In the genomic region with DNA sequence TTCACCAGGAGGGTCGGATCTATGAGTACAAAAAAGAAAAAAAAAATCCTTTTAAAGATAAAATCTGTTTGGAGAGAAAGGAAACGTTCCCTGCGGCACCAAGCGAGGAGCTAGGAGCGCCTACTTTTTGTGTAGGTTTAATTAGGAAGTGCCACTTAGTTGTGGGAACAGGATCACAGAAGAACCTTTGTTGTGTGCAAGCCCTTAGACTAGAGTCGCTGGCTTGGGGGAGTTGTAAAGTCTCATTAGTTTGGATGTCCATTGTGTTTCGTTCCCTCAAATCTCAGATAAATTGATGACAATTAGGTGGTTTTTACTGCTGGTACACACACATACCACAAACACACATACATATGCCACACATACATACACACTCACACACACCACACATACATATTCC, we compare ENCODE assay signal across 29 mouse cellular contexts. TPM values are rescaled to one million over a fixed set of nuclear protein-coding genes. Genes with fewer than 3 reads are reported as not detected.
DNase-seq lines count a peak whose midpoint lies in the region; ATAC-seq lines count a peak whose summit lies in the region.
"Had no signal": no experiment of that assay in that cellular context is flagged by ENCODE, and none has a peak within 500 bp of the region (broad histone marks: within the 10 kb centered on the region; RNA-seq: fewer than 3 reads in every experiment).

No protein-coding gene starts in this region.

- WGBS in forebrain, embryonic 10.5 days: 39% methylated on average over 7 of the region's 7 CpGs
- 19% methylated on average over 7 of the region's 7 CpGs for WGBS in forebrain, embryonic 12.5 days

- no peak overlapping the region for H3K9ac ChIP-seq in forebrain, embryonic 12.5 days
- H3K9ac ChIP-seq: embryonic facial prominence, embryonic 13.5 days; heart, embryonic 12.5 days; heart, embryonic 15.5 days; hindbrain, embryonic 14.5 days had no signal

- no peak overlapping the region for H3K4me3 ChIP-seq in forebrain, embryonic 10.5 days
- no peak overlapping the region for H3K4me3 ChIP-seq in forebrain, embryonic 12.5 days (replicated peaks)
- peak overlapping the region; percentile 59 for H3K4me3 ChIP-seq in megakaryocyte, embryonic 14.5 days (replicated peaks)
- H3K4me3 ChIP-seq: embryonic facial prominence, embryonic 10.5 days; embryonic facial prominence, embryonic 13.5 days; erythroblast, embryonic 14.5 days; heart, embryonic 12.5 days; heart, embryonic 15.5 days; hindbrain, embryonic 10.5 days had no signal

- H3K9me3 ChIP-seq in forebrain, embryonic 10.5 days: no peaks in the 10 kb centered on the region
- no peaks in the 10 kb centered on the region for H3K9me3 ChIP-seq in forebrain, embryonic 12.5 days
- peaks cover 66% of the 10 kb centered on the region for H3K9me3 ChIP-seq in megakaryocyte, embryonic 14.5 days
- H3K9me3 ChIP-seq: embryonic facial prominence, embryonic 10.5 days; embryonic facial prominence, embryonic 13.5 days; heart, embryonic 12.5 days; heart, embryonic 15.5 days; hindbrain, embryonic 10.5 days had no signal

- H3K27me3 ChIP-seq in forebrain, embryonic 10.5 days (ENCODE audit: poor library complexity, severe bottlenecking): no peaks in the 10 kb centered on the region
- no peaks in the 10 kb centered on the region for H3K27me3 ChIP-seq in forebrain, embryonic 12.5 days
- H3K27me3 ChIP-seq in megakaryocyte, embryonic 14.5 days (replicated peaks): no peaks in the 10 kb centered on the region
- H3K27me3 ChIP-seq: embryonic facial prominence, embryonic 13.5 days; heart, embryonic 12.5 days; heart, embryonic 15.5 days; Patski had no signal

- peak overlapping the region; percentile 48; the same call in 1 of the 2 replicates for H3K27ac ChIP-seq in forebrain, embryonic 10.5 days
- no peak overlapping the region for H3K27ac ChIP-seq in forebrain, embryonic 12.5 days
- H3K27ac ChIP-seq: embryonic facial prominence, embryonic 10.5 days; embryonic facial prominence, embryonic 13.5 days; heart, embryonic 15.5 days; hindbrain, embryonic 10.5 days; hindbrain, embryonic 14.5 days; hindbrain, postnatal 0 days had no signal

- DNase-seq in forebrain, embryonic 10.5 days (ENCODE audit: extremely low spot score, low spot score): no peak
- DNase-seq in retina, embryonic 14.5 days (ENCODE audit: low spot score): peak; percentile 34
- DNase-seq in lung, postnatal 4 days: no peak
- DNase-seq: adrenal gland, postnatal 10 days; adrenal gland, postnatal 36 days; cerebellum, adult 11 months; cerebellum, adult 2 months; cerebellum, adult 9-11 months; cerebellum, postnatal 25 days; embryo, embryonic 11 days; gastrocnemius, postnatal 25 days; heart, adult 18-20 months; heart, postnatal 10 days; heart, postnatal 36 days had no signal

- peaks cover 45% of the 10 kb centered on the region for H3K4me1 ChIP-seq in forebrain, embryonic 10.5 days
- H3K4me1 ChIP-seq in forebrain, embryonic 12.5 days: no peaks in the 10 kb centered on the region; the same call in 1 of the 2 replicates
- H3K4me1 ChIP-seq in megakaryocyte, embryonic 14.5 days: no peaks in the 10 kb centered on the region
- H3K4me1 ChIP-seq: heart, embryonic 12.5 days; heart, embryonic 15.5 days had no signal

- ATAC-seq in forebrain, embryonic 12.5 days (ENCODE audit: low FRiP score): no peak; the same call in 1 of the 2 replicates
- no peak for ATAC-seq in megakaryocyte, adult 5-6 weeks (ENCODE audit: poor library complexity, severe bottlenecking)
- ATAC-seq: hindbrain, postnatal 0 days; inflammation-experienced regulatory T-cells, adult 6 months; intestine, embryonic 16.5 days; Patski had no signal

- no peak overlapping the region for H3K4me2 ChIP-seq in forebrain, embryonic 12.5 days
- H3K4me2 ChIP-seq: embryonic facial prominence, embryonic 13.5 days; heart, embryonic 12.5 days; heart, embryonic 15.5 days; hindbrain, embryonic 14.5 days had no signal

- H3K36me3 ChIP-seq in forebrain, embryonic 10.5 days (replicated peaks): peaks cover 65% of the 10 kb centered on the region
- H3K36me3 ChIP-seq in forebrain, embryonic 12.5 days (replicated peaks): peaks cover 24% of the 10 kb centered on the region
- no peaks in the 10 kb centered on the region for H3K36me3 ChIP-seq in megakaryocyte, embryonic 14.5 days (replicated peaks; ENCODE audit: low read length)
- H3K36me3 ChIP-seq: embryonic facial prominence, embryonic 13.5 days; heart, embryonic 12.5 days; heart, embryonic 15.5 days had no signal

RNA-seq across cellular contexts. Expression of a gene that starts 25.0 kb away (rescaled TPM):
- 23.4 and 24.9 TPM in 2 replicates for polyA plus RNA-seq in forebrain, embryonic 10.5 days (2016; fragmentation: Nextera tagmentation; extraction: Ambion mirVana)
- polyA plus RNA-seq in forebrain, embryonic 12.5 days (2016; fragmentation: Nextera tagmentation; extraction: Ambion mirVana): 14.5 and 16.4 TPM in 2 replicates
- not detected in 2 replicates for polyA plus RNA-seq in megakaryocyte, embryonic 14.5 days (2012; ENCODE audit: insufficient read depth, low replicate concordance)
- not detected in 2 replicates for total RNA-seq in megakaryocyte, adult 5-6 weeks (2015)
- not detected in 2 replicates for total RNA-seq in megakaryocyte, adult 5-6 weeks (2017)
- total RNA-seq: common myeloid progenitor, adult 5-6 weeks had no signal
- polyA plus RNA-seq: erythroblast, embryonic 14.5 days; inflammation-experienced regulatory T-cells, adult 6 months had no signal

Comparison
In these comparisons a context has a peak if more than half of its experiments do, and no peak if none do; other contexts are left out.
1. RNA of a gene that starts 25.0 kb away (polyA plus RNA-seq): 23.4 to 24.9 TPM in forebrain, embryonic 10.5 days and 14.5 to 16.4 TPM in forebrain, embryonic 12.5 days; not detected in megakaryocyte, embryonic 14.5 days; every median in the first group is over 10 times any median in the second.